Mouse (Mus musculus): ENCODE measurements around the gene Snx9.

- no peak for TF ChIP-seq POLR2A (IDR thresholded peaks at IDR 0.05; ENCODE audit: borderline replicate concordance, insufficient read depth, low read length)
- no peak for TF ChIP-seq CTCF (IDR thresholded peaks at IDR 0.05; ENCODE audit: borderline replicate concordance, insufficient read depth, low read depth, low read length)
Measured at GRCm38 (mm10) chr17:5911591-5911990, 70.5 kb downstream of the Snx9 start.
